Mouse (Mus musculus) neural tube, embryonic 14.5 days (tissue): ENCODE measurements at regions not wholly inside any gene's neighbourhood (a gene's known extent, or its start where the extent isn't known, plus 50 kb on each side); places are given as distances from the start of the nearest gene placed in this dataset.

ENCODE experiments used
- ATAC-seq: fragments of 200-750 bp; cut with Nextera tagmentation; 2 replicates; pipeline ENCODE4 v1.8.0; 2017; ENCODE audit warnings: low read depth, mild to moderate bottlenecking, moderate TSS enrichment, moderate library complexity
- H3K27ac ChIP-seq: fragments of 300-500 bp; sonication (generic); 2 replicates; pipeline ENCODE4 v1.5.1; 2014; ENCODE audit warnings: low read depth, mild to moderate bottlenecking, control low read depth, low read length, moderate library complexity, mixed read lengths
- H3K27me3 ChIP-seq: fragments of 300-500 bp; sonication (generic); 2 replicates; pipeline ENCODE4 v1.6.1; 2014; ENCODE audit warnings: low read length; ENCODE audit not compliant: control insufficient read depth, insufficient read depth
- H3K36me3 ChIP-seq: fragments of 300-500 bp; sonication (generic); 2 replicates; pipeline ENCODE4 v1.6.1; 2014; ENCODE audit warnings: low read length, mixed read lengths; ENCODE audit not compliant: control insufficient read depth, insufficient read depth
- H3K4me1 ChIP-seq: fragments of 300-500 bp; sonication (generic); 2 replicates; pipeline ENCODE4 v1.6.1; 2014; ENCODE audit warnings: low read length; ENCODE audit not compliant: control insufficient read depth, insufficient read depth
- H3K4me2 ChIP-seq: fragments of 300-500 bp; sonication (generic); 2 replicates; pipeline ENCODE4 v1.6.1; 2014; ENCODE audit warnings: mild to moderate bottlenecking, low read depth, low read length, control low read depth
- H3K4me3 ChIP-seq: fragments of 300-500 bp; sonication (generic); 2 replicates; pipeline ENCODE4 v1.5.1; 2014; ENCODE audit warnings: low read depth, low read length, control low read depth, mixed read lengths
- H3K9ac ChIP-seq: fragments of 300-500 bp; sonication (generic); replicated peaks from 2 replicates; pipeline ENCODE4 v1.6.1; 2014; ENCODE audit warnings: low read depth, mild to moderate bottlenecking, control low read depth, low read length, mixed read lengths
- H3K9me3 ChIP-seq: fragments of 300-500 bp; sonication (generic); 2 replicates; pipeline ENCODE4 v1.6.1; 2016; ENCODE audit warnings: low read length; ENCODE audit not compliant: control insufficient read depth
- WGBS: fragments of 180-500 bp; shearing (Covaris S2); extraction: QIAGEN DNeasy Blood & Tissue Kit; methylation state at CpG from one replicate; pipeline ENCODE4 v1.1.7; 2014; 5-methylcytosine and 5-hydroxymethylcytosine counted together

DNA sequence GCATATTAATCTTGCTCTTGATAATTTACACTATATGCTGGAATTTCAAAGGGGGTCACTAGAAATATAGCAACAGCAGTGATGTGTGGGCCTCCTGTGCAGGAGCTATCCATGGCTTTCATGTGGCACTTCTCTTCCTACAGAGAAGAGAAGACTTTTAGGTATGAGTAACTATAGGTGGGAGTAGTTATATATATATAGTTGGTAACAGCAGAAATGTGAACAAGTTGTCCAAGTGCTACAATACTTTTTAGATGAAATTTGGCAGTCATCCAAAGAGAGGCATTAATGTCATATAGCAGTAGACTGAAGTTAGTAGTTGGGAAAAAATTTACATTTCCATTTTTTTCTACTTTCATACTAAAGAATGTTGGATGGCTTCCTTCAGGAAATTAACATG, 593.4 kb upstream of the Slc39a10 start:
- Histone ChIP-seq H3K4me1 (no peaks in the 10 kb centered on the region), H3K36me3 (no peaks in the 10 kb centered on the region), H3K9ac (no peak overlapping the region), H3K9me3 (no peaks in the 10 kb centered on the region), H3K27ac (no peak overlapping the region), H3K4me3 (no peak overlapping the region), H3K27me3 (no peaks in the 10 kb centered on the region), H3K4me2 (no peak overlapping the region)
- no peak for ATAC-seq

DNA sequence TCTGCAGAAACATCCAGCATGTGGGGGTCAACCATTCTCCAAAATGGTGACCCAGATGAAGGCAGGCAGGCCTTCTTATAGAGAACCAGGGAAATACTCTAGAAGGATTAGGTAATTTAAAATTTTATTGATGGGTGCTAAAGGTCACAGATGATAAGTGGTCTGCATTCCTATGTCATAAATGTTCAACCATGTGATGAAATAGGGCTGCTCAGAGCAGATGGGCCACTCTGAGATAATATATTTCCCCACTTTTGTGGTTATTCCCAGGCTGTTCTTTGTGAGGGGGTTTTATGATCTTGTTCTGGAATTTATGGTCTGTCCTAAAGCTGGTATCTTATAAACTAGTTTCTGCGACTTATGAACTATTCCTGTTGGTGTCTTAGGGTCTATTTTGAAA, 586.4 kb upstream of the Slc39a10 start:
- no peaks in the 10 kb centered on the region for H3K4me1 ChIP-seq
- H3K9me3 ChIP-seq, result no peaks in the 10 kb centered on the region
- H3K9ac ChIP-seq, result no peak overlapping the region
- no peak overlapping the region for H3K4me2 ChIP-seq
- no peaks in the 10 kb centered on the region for H3K36me3 ChIP-seq
- no peak overlapping the region for H3K27ac ChIP-seq
- WGBS, result 64% methylated on average over 1 of the region's 1 CpGs
- H3K4me3 ChIP-seq, result no peak overlapping the region
- no peaks in the 10 kb centered on the region for H3K27me3 ChIP-seq
- no peak for ATAC-seq

DNA sequence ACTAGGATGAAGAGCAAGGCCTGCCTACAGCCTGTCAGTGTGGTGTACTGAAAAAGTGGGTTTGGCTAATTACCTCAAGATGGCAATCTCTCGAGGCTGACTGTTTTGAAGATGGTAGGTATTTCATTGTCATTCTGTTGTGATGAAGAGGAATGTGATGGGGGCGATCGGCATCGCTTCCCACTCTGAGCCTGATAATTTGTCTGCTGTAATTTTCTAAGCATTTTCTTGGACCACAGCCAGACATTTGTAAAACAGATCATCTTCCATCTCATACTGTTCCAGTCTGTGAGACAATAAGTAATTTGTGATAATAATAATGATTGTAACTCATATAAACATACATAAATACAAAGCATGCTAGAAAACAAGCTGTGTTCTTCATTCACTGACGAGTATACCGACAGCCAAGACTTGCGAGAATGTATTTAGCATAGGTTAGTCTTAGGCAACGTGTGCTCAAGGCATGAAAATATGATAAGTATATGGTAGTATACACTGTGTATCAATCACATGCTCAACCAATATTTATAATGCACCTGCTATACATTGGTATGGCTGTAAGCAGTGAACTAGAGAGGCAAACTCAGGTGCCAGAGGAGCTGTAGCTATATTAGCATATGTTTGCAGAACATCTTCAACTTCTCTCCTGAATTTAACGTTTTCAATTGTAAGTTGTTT, 574.1 kb upstream of the Slc39a10 start:
- H3K4me1 ChIP-seq, result no peaks in the 10 kb centered on the region
- H3K27ac ChIP-seq, result no peak overlapping the region
- no peak overlapping the region for H3K4me2 ChIP-seq
- no peak overlapping the region for H3K9ac ChIP-seq
- 75% methylated on average over 9 of the region's 9 CpGs for WGBS
- no peaks in the 10 kb centered on the region for H3K27me3 ChIP-seq
- H3K9me3 ChIP-seq, result no peaks in the 10 kb centered on the region
- ATAC-seq, result no peak; the same call in 1 of the 2 replicates
- H3K36me3 ChIP-seq, result no peaks in the 10 kb centered on the region
- H3K4me3 ChIP-seq, result no peak overlapping the region

DNA sequence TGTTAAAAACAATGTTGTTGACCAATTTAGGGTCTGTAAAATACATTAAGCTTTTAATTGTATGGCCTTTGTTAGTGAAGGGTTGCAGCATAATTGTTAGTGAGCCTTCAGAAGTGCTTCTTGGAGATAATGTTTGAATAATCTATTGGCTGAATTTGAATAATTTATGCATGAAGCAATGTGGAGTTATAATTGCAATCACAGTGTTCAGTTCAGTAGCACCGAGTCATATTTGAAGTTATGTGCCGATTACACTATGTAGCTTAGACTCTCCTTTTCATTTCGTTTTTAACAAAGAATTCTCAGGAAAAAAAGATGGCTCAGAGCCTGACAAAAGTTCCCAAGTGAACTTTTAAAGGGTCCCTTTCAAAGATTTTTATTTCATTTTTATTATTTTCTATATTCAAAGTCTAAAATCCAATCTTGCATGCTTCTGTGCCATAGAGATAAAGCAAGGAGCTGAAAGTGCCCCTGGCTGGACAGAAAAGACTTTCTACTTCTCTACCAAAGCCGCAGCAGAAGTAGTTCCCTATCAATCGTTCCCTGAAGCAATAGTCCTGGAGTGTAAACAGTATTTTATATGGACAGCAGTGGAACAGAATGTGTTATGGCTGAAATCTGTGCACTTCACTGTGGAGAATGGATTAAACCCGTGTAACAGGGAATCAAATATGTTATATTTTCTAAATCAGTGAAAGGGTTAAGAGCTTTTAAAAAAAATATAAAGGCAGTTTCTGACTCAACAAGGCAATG, 556.3 kb upstream of the Slc39a10 start:
- Histone ChIP-seq H3K4me1 (no peaks in the 10 kb centered on the region), H3K27ac (no peak overlapping the region), H3K36me3 (no peaks in the 10 kb centered on the region), H3K9me3 (no peaks in the 10 kb centered on the region), H3K4me2 (no peak overlapping the region), H3K9ac (no peak overlapping the region), H3K4me3 (no peak overlapping the region), H3K27me3 (no peaks in the 10 kb centered on the region)
- WGBS, result 44% methylated on average over 6 of the region's 6 CpGs
- ATAC-seq, result no peak

DNA sequence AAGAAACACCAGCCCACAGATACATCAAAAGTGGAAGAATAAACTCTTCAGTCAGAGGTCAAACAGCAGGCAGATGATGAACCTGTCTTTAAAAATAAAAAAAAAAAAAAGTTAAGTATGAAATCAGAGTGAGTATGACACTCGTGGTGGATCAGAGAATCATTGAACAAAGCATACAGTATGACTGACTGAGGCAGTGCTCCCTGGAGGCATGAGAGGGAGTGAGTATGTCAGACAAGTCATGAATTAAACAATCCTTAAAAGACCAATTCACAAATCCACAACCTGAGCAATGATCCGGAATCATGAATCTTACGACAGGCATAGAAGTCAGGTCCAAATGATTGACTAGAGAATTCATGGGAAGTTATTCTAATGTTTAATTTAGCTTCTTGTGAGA, 555.4 kb upstream of the Slc39a10 start:
- H3K4me2 ChIP-seq, result no peak overlapping the region
- H3K9me3 ChIP-seq, result no peaks in the 10 kb centered on the region
- no peak for ATAC-seq
- H3K4me1 ChIP-seq, result no peaks in the 10 kb centered on the region
- H3K27me3 ChIP-seq, result no peaks in the 10 kb centered on the region
- no peak overlapping the region for H3K27ac ChIP-seq
- no peaks in the 10 kb centered on the region for H3K36me3 ChIP-seq
- no peak overlapping the region for H3K4me3 ChIP-seq
- H3K9ac ChIP-seq, result no peak overlapping the region
- 25% methylated on average over 3 of the region's 3 CpGs for WGBS

DNA sequence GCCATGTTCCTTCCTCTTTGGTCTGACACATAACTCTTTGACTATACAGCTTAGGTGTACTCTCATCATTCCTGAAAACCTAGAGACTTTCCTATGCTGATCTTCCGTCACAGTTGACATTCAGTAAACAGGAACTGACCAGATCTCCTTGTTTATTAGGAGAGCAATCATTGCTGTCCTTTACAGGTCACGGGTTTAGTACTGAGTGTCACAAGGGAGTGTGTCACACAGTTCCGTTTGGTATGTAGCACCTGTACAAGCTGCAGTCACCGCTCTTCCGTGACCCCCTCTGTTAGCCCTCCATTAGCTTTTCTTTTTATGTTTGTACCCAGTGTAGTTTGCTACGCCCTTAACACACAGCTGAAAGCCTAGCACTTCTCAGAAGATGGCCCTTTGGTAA, 553.4 kb upstream of the Slc39a10 start:
- WGBS, result 35% methylated on average over 6 of the region's 6 CpGs
- ATAC-seq, result peak; percentile 59; the same call in 1 of the 2 replicates
- Histone ChIP-seq H3K9ac (no peak overlapping the region), H3K36me3 (no peaks in the 10 kb centered on the region), H3K27ac (no peak overlapping the region), H3K4me3 (no peak overlapping the region), H3K4me2 (no peak overlapping the region), H3K4me1 (no peaks in the 10 kb centered on the region), H3K27me3 (no peaks in the 10 kb centered on the region), H3K9me3 (no peaks in the 10 kb centered on the region)

DNA sequence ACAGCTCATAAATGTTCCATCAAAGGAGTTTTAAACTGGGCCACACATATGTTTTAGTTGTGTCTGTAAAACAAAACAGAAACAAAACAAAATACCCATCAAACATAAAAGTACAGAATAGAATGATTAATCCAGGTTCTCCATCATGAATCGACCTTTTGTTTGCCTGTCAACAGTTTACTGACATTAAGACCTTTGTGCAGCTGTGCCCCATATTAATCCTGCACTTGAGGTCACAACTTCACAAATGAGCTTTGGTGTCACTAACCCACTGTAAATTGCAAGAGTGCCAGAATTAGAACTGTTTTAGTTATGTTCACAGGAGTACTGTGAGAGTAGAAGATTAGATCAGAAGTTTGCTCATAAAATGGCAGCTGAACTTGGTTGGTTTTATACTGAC, 540.2 kb upstream of the Slc39a10 start:
- Histone ChIP-seq H3K36me3 (no peaks in the 10 kb centered on the region), H3K27me3 (no peaks in the 10 kb centered on the region), H3K4me2 (no peak overlapping the region), H3K27ac (no peak overlapping the region), H3K9me3 (no peaks in the 10 kb centered on the region), H3K4me1 (no peaks in the 10 kb centered on the region), H3K4me3 (no peak overlapping the region), H3K9ac (no peak overlapping the region)
- no peak for ATAC-seq
- 87% methylated on average over 1 of the region's 1 CpGs for WGBS

DNA sequence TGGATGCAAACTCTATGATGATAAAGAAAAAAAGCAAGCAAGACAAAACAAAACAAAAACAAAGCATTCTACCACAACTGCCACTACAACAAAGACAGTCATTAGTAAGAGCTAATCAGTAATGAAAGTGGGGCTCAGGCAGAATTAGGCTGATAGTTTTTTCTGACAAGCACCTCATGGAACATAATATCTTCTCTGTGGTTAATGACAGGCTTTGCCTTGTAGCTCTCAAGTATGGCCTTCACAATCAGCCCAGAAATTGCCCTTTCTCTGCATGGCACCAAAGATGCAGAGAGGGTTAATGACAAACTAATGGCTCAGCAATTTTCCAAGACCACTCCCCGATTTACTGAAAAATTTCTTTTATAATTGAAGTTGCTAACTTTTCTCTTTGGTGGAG, 512.5 kb upstream of the Slc39a10 start:
- Histone ChIP-seq H3K4me3 (no peak overlapping the region), H3K4me1 (no peaks in the 10 kb centered on the region), H3K36me3 (no peaks in the 10 kb centered on the region), H3K4me2 (no peak overlapping the region), H3K9me3 (no peaks in the 10 kb centered on the region), H3K9ac (no peak overlapping the region), H3K27ac (no peak overlapping the region), H3K27me3 (no peaks in the 10 kb centered on the region)
- ATAC-seq, result no peak
- 88% methylated on average over 1 of the region's 1 CpGs for WGBS

DNA sequence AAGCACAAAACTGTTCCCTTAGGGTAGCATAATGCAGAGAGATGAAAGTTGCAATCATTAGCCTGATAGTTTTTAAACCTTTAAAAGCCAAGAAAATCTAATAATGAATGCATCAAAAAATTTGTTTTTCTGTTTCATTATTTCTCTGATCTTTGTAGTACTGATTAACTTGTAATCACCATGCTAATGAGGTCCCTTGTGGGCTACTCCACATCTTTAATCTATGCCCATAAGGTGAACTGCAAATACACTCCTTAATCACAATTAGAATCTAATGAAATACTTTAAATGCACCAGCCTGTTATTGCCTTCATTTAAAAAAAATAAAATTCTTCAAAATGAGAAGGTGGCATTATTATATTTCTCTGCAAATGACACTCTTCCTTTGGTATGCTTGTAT, 493.9 kb upstream of the Slc39a10 start:
- Histone ChIP-seq H3K4me2 (no peak overlapping the region), H3K27ac (no peak overlapping the region), H3K9ac (no peak overlapping the region), H3K9me3 (no peaks in the 10 kb centered on the region), H3K4me3 (no peak overlapping the region), H3K36me3 (no peaks in the 10 kb centered on the region), H3K27me3 (no peaks in the 10 kb centered on the region), H3K4me1 (no peaks in the 10 kb centered on the region)
- ATAC-seq, result peak; percentile 61; the same call in 1 of the 2 replicates
